Mouse (Mus musculus): ENCODE results near the gene Myo3b.
"Not testable (repeated sequence)": the region's sequence is repeated elsewhere in the genome, so short reads cannot be mapped to it uniquely, and the experiment has no call there.

The Myo3b gene

GRCm38 (mm10) chr2:70195418-70196248, 156.7 kb downstream of the Myo3b start:
- DNase-seq (ENCODE audit: low read depth, low spot score), result no peak

- DNase-seq (ENCODE audit: low read depth, low spot score), result no peak
These were observed 163.1 kb downstream of the Myo3b start for GRCm38 (mm10) chr2:70201796-70202555.

- no peak for DNase-seq (ENCODE audit: low read depth, low spot score)
These were observed 163.7 kb downstream of the Myo3b start for GRCm38 (mm10) chr2:70202578-70203167.

- no peak for DNase-seq (ENCODE audit: low read depth, low spot score)
These were observed 169.5 kb downstream of the Myo3b start for GRCm38 (mm10) chr2:70208411-70208810.

- no peak for DNase-seq (ENCODE audit: low read depth, low spot score)
These were observed 170.9 kb downstream of the Myo3b start for GRCm38 (mm10) chr2:70209790-70210189.

- DNase-seq (ENCODE audit: low read depth, low spot score), result no peak
These were observed 171.8 kb downstream of the Myo3b start for GRCm38 (mm10) chr2:70210427-70211332.

- DNase-seq (ENCODE audit: low read depth, low spot score), result no peak
These were observed 175.5 kb downstream of the Myo3b start for GRCm38 (mm10) chr2:70214401-70214800.

GRCm38 (mm10) chr2:70217800-70218199, 178.9 kb downstream of the Myo3b start:
- DNase-seq (ENCODE audit: low read depth, low spot score), result no peak

GRCm38 (mm10) chr2:70218469-70218868, 179.5 kb downstream of the Myo3b start:
- no peak for DNase-seq (ENCODE audit: low read depth, low spot score)

GRCm38 (mm10) chr2:70226679-70227078, 187.8 kb downstream of the Myo3b start:
- peak; percentile 44 for DNase-seq (ENCODE audit: low read depth, low spot score)

GRCm38 (mm10) chr2:70234450-70234849, 195.5 kb downstream of the Myo3b start:
- not testable (repeated sequence) for DNase-seq (ENCODE audit: low read depth, low spot score)

- no peak for DNase-seq (ENCODE audit: low read depth, low spot score)
These were observed 207.1 kb downstream of the Myo3b start for GRCm38 (mm10) chr2:70245981-70246380.

GRCm38 (mm10) chr2:70248616-70249015, 209.7 kb downstream of the Myo3b start:
- DNase-seq (ENCODE audit: low read depth, low spot score), result no peak

GRCm38 (mm10) chr2:70249872-70250271, 210.9 kb downstream of the Myo3b start:
- peak; percentile 20 for DNase-seq (ENCODE audit: low read depth, low spot score)

GRCm38 (mm10) chr2:70251256-70251655, 212.3 kb downstream of the Myo3b start:
- no peak for DNase-seq (ENCODE audit: low read depth, low spot score)

GRCm38 (mm10) chr2:70259357-70260000, 220.6 kb downstream of the Myo3b start:
- DNase-seq (ENCODE audit: low read depth, low spot score), result peak; percentile 58

GRCm38 (mm10) chr2:70260646-70261195, 221.8 kb downstream of the Myo3b start:
- no peak for DNase-seq (ENCODE audit: low read depth, low spot score)

GRCm38 (mm10) chr2:70261703-70262564, 223.0 kb downstream of the Myo3b start:
- DNase-seq (ENCODE audit: low read depth, low spot score), result no peak

GRCm38 (mm10) chr2:70262565-70263082, 223.7 kb downstream of the Myo3b start:
- peak; percentile 65 for DNase-seq (ENCODE audit: low read depth, low spot score)
